Mouse (Mus musculus) MEL (cell line): Measurements from ENCODE around the gene Ogg1. TPM values are rescaled to one million over a fixed set of nuclear protein-coding genes. Genes with fewer than 3 reads are reported as not detected.

ENCODE experiments used
- DNase-seq: peaks from one replicate; pipeline ENCODE4 v3.0.0; 2011; ENCODE audit warnings: low read depth, low spot score
- H3K27ac ChIP-seq: 2 replicates; pipeline ENCODE4 v1.5.1; 2012; ENCODE audit warnings: low read depth, mild to moderate bottlenecking, control low read depth, low read length, moderate library complexity; ENCODE audit not compliant: control insufficient read depth
- H3K27me3 ChIP-seq, 2 experiments: fragments of 150-350 bp in 1 of 2; sonication (generic) in 1 of 2; 2 replicates each; pipeline ENCODE4 v1.6.1; 2012; ENCODE audit warnings: low read length in 2 of 2, mild to moderate bottlenecking in 2 of 2, improper control_type of control experiment in 1 of 2, moderate library complexity in 1 of 2; ENCODE audit not compliant: insufficient read depth in 2 of 2, control insufficient read depth in 1 of 2
- H3K36me3 ChIP-seq, 2 experiments: 2 replicates each; pipeline ENCODE4 v1.6.1; 2012 to 2014; ENCODE audit warnings: low read length in 2 of 2, improper control_type of control experiment in 1 of 2, inconsistent platforms in 1 of 2, mild to moderate bottlenecking in 1 of 2; ENCODE audit not compliant: insufficient read depth in 2 of 2, control insufficient read depth in 1 of 2
- H3K4me1 ChIP-seq, 2 experiments: fragments of 150-350 bp in 1 of 2; sonication (generic) in 1 of 2; 2 replicates each; pipeline ENCODE4 v1.6.1; 2012; ENCODE audit warnings: low read length in 2 of 2, improper control_type of control experiment in 1 of 2, mild to moderate bottlenecking in 1 of 2; ENCODE audit not compliant: insufficient read depth in 2 of 2, control insufficient read depth in 1 of 2
- H3K4me3 ChIP-seq, 2 experiments: fragments of 150-350 bp in 1 of 2; sonication (generic) in 1 of 2; 2 replicates each; pipeline ENCODE4 v1.5.1; 2012; ENCODE audit warnings: low read depth in 2 of 2, low read length in 2 of 2, mild to moderate bottlenecking in 2 of 2, moderate library complexity in 2 of 2, control low read depth in 1 of 2, improper control_type of control experiment in 1 of 2; ENCODE audit not compliant: control insufficient read depth in 1 of 2, insufficient read depth in 1 of 2
- H3K79me2 ChIP-seq: 2 replicates; pipeline ENCODE4 v1.6.1; 2012; ENCODE audit warnings: mild to moderate bottlenecking, low read length, moderate library complexity; ENCODE audit not compliant: control insufficient read depth, poor library complexity, insufficient read depth
- H3K9ac ChIP-seq: 2 replicates; pipeline ENCODE4 v1.6.1; 2012; ENCODE audit warnings: low read depth, mild to moderate bottlenecking, control low read depth, low read length, moderate library complexity; ENCODE audit not compliant: control insufficient read depth, poor library complexity, severe bottlenecking
- H3K9me3 ChIP-seq: fragments of 150-350 bp; sonication (generic); replicated peaks from 2 replicates; pipeline ENCODE4 v1.6.1; 2012; ENCODE audit warnings: mild to moderate bottlenecking, low read length, improper control_type of control experiment, moderate library complexity; ENCODE audit not compliant: insufficient read depth
- CHD2 ChIP-seq: IDR thresholded peaks from 2 replicates; pipeline ENCODE4 v1.6.1; 2011; ENCODE audit warnings: low read length, improper control_type of control experiment
- ELF1 ChIP-seq: IDR thresholded peaks from 2 replicates; pipeline ENCODE4 v1.6.1; 2014; ENCODE audit warnings: low read depth, mild to moderate bottlenecking, inconsistent platforms, low read length, improper control_type of control experiment, moderate library complexity
- EP300 ChIP-seq, 2 experiments: IDR thresholded peaks; 2 replicates each; pipeline ENCODE4 v1.6.1; 2011; ENCODE audit warnings: improper control_type of control experiment in 2 of 2, low read length in 2 of 2, low read depth in 1 of 2, mild to moderate bottlenecking in 1 of 2
- GATA1 ChIP-seq: IDR thresholded peaks from 2 replicates; pipeline ENCODE4 v1.6.1; 2011; ENCODE audit warnings: low read depth, low read length, improper control_type of control experiment
- HCFC1 ChIP-seq: IDR thresholded peaks from 2 replicates; pipeline ENCODE4 v1.6.1; 2012; ENCODE audit warnings: low read depth, mild to moderate bottlenecking, inconsistent platforms, low read length, improper control_type of control experiment, moderate library complexity
- NELFE ChIP-seq: IDR thresholded peaks from 2 replicates; pipeline ENCODE4 v1.6.1; 2011; ENCODE audit warnings: low read depth, low read length, improper control_type of control experiment
- POLR2A ChIP-seq, 2 experiments: IDR thresholded peaks; 2 replicates each; pipeline ENCODE4 v1.6.1; 2011 to 2012; ENCODE audit warnings: low read length in 2 of 2, mild to moderate bottlenecking in 2 of 2, control low read depth in 1 of 2, improper control_type of control experiment in 1 of 2, low read depth in 1 of 2, moderate library complexity in 1 of 2; ENCODE audit not compliant: control insufficient read depth in 1 of 2, insufficient read depth in 1 of 2, poor library complexity in 1 of 2
- RAD21 ChIP-seq: IDR thresholded peaks from 2 replicates; pipeline ENCODE4 v1.6.1; 2011; ENCODE audit warnings: mild to moderate bottlenecking, low read depth, low read length, improper control_type of control experiment
- SIN3A ChIP-seq: IDR thresholded peaks from 2 replicates; pipeline ENCODE4 v1.6.1; 2012; ENCODE audit warnings: low read length, improper control_type of control experiment, inconsistent platforms
- TAL1 ChIP-seq: IDR thresholded peaks from 2 replicates; pipeline ENCODE4 v1.6.1; 2012; ENCODE audit warnings: mild to moderate bottlenecking, inconsistent platforms, low read length, moderate library complexity, mixed read lengths
- TBP ChIP-seq: IDR thresholded peaks from 2 replicates; pipeline ENCODE4 v1.8.0; 2011; ENCODE audit warnings: low read depth, low read length, improper control_type of control experiment
- TCF12 ChIP-seq: IDR thresholded peaks from 2 replicates; pipeline ENCODE4 v1.6.1; 2014; ENCODE audit warnings: low read depth, mild to moderate bottlenecking, inconsistent platforms, low read length, improper control_type of control experiment, moderate library complexity
- UBTF ChIP-seq: IDR thresholded peaks from 2 replicates; pipeline ENCODE4 v1.6.1; 2012; ENCODE audit warnings: low read depth, mild to moderate bottlenecking, inconsistent platforms, low read length, improper control_type of control experiment, moderate library complexity, borderline replicate concordance; ENCODE audit not compliant: insufficient read depth
- USF1 ChIP-seq: IDR thresholded peaks from 2 replicates; pipeline ENCODE4 v1.6.1; 2014; ENCODE audit warnings: low read depth, mild to moderate bottlenecking, inconsistent platforms, low read length, improper control_type of control experiment, moderate library complexity
- USF2 ChIP-seq, 2 experiments: IDR thresholded peaks; 2 replicates each; pipeline ENCODE4 v1.6.1; 2011 to 2012; ENCODE audit warnings: improper control_type of control experiment in 2 of 2, low read length in 2 of 2, borderline replicate concordance in 1 of 2, inconsistent platforms in 1 of 2, low read depth in 1 of 2, mild to moderate bottlenecking in 1 of 2; ENCODE audit not compliant: insufficient read depth in 1 of 2
- ZNF384 ChIP-seq: IDR thresholded peaks from 2 replicates; pipeline ENCODE4 v1.6.1; 2012; ENCODE audit warnings: low read depth, mild to moderate bottlenecking, inconsistent platforms, low read length, improper control_type of control experiment
- polyA plus RNA-seq, 2 experiments: library from polyadenylated mRNA; stranded (reverse) in 1 of 2; unstranded in 1 of 2; fragments of >175 nt in 1 of 2; fragments of >200 nt in 1 of 2; gene quantifications; 2 replicates each; pipeline versions ENCODE4 v1.2.1 to v1.2.4; 2012; ENCODE audit warnings: low replicate concordance in 2 of 2, low read depth in 1 of 2; ENCODE audit not compliant: insufficient read length in 2 of 2, insufficient read depth in 1 of 2, missing spikeins in 1 of 2
- total RNA-seq: library from RNA; depleted of rRNA; stranded (reverse); fragments of 300-350 nt; gene quantifications from 2 replicates; pipeline ENCODE4 v1.2.3, GENCODE M21; 2012

Ogg1 gene
- total and polyA plus RNA-seq, 3 experiments = 8.7 to 20.0 TPM; not detected in 1

- TF ChIP-seq SIN3A (peak; percentile 89), CHD2 (no peak), USF1 (0 out of 2 replicates have a peak, but pooled peaks have one; percentile 5), TAL1 (no peak), GATA1 (peak; percentile 17; the same call in 1 of the 2 replicates), EP300 (IDR thresholded peaks at IDR 0.05; ENCODE audit: low read depth in 1 of 2, low read length in 2 of 2) (peak in 1 of 2 experiments; percentile 25; a peak in 2 of 4 replicates), RAD21 (no peak), UBTF (no peak), ZNF384 (no peak), NELFE (peak; percentile 84), HCFC1 (peak; percentile 86), USF2 (IDR thresholded peaks at IDR 0.05; ENCODE audit: borderline replicate concordance in 1 of 2, insufficient read depth in 1 of 2, low read depth in 1 of 2, low read length in 2 of 2) (no peak)
Measured at GRCm38 (mm10) chr6:113377496-113378385, 51.0 kb downstream of the Ogg1 start, which contains the start of the genes Tada3 and Arpc4 (continued).

GRCm38 (mm10) chr6:113379246-113379645, 52.5 kb downstream of the Ogg1 start:
- 0 out of 2 replicates have a peak, but pooled peaks have one; percentile 12 for TF ChIP-seq ELF1
- TF ChIP-seq TBP = 0 out of 2 replicates have a peak, but pooled peaks have one; percentile 4
- no peak for TF ChIP-seq TCF12
- DNase-seq = peak; percentile 65
- H3K9me3 ChIP-seq = no peaks in the 10 kb centered on the region
- no peaks in the 10 kb centered on the region for H3K27me3 ChIP-seq
- peak overlapping the region; percentile 92 for H3K9ac ChIP-seq
- peak overlapping the region; percentile 83 to 95 for H3K4me3 ChIP-seq
- H3K36me3 ChIP-seq = peaks cover 20 to 24% of the 10 kb centered on the region in 2 experiments
- H3K27ac ChIP-seq = peak overlapping the region; percentile 44
- peaks cover 33% of the 10 kb centered on the region for H3K79me2 ChIP-seq
- peaks cover 0 to 12% of the 10 kb centered on the region in 2 experiments; a peak in 2 of 4 replicates for H3K4me1 ChIP-seq

DNA sequence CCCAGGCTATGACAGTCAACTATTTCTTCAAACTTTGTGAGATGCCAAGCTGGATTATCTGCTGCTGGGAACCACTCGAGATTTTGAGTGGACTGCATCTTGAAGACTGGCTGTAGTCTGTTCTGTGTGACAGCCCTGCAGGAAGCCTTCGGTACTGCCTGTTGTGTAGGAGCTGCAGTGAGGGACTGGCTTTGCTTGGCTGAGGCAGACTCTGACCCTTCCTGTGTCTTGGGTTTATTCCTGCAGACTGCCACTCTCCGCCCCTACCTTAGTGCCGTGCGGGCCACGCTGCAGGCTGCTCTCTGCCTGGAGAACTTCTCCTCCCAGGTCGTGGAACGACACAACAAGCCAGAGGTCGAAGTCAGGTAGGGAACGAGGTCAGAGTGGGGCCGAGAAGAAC, 53.7 kb downstream of the Ogg1 start:
- Histone ChIP-seq H3K79me2 (peaks cover 33% of the 10 kb centered on the region), H3K4me1 (peaks cover 0 to 12% of the 10 kb centered on the region in 2 experiments; a peak in 2 of 4 replicates), H3K4me3 (no peak overlapping the region), H3K27ac (no peak overlapping the region), H3K9me3 (no peaks in the 10 kb centered on the region), H3K9ac (no peak overlapping the region), H3K36me3 (peaks cover 20 to 27% of the 10 kb centered on the region in 2 experiments), H3K27me3 (no peaks in the 10 kb centered on the region)
- peak in 1 of 2 experiments; percentile 24; a peak in 1 of 4 replicates for TF ChIP-seq POLR2A (IDR thresholded peaks at IDR 0.05; ENCODE audit: control insufficient read depth in 1 of 2, insufficient read depth in 1 of 2, low read depth in 1 of 2, low read length in 2 of 2, poor library complexity in 1 of 2)
- no peak for TF ChIP-seq NELFE
- DNase-seq = no peak
